Mouse (Mus musculus): ENCODE measurements around the gene Slc6a20a.

Gene Slc6a20a

GRCm38 (mm10) chr9:123638668-123639089 lies 40.0 kb downstream of the Slc6a20a start:
- peak; percentile 61; the same call in 1 of the 2 replicates for ATAC-seq (ENCODE audit: insufficient number of reproducible peaks, low FRiP score, low TSS enrichment)

DNA sequence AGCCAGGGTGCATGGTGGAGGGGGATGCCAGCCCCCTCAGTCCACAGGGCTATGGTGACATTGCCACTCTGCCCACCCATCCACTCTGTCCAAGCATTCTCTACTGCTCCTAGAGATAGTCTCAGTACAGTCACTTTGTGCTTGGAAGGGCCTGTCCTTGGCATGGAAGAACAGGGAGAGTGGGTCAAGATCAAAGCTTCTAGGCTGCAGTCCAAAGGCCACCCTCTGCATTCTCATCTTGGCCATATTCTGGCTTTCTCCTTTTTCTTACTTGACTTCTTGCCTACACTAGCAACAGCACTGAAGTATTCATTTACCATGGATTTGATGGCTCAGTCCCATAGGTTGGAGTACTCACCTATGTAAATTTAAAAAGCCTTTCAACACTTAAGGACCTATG lies 40.5 kb downstream of the Slc6a20a start:
- no peak for ATAC-seq (ENCODE audit: insufficient number of reproducible peaks, low FRiP score, low TSS enrichment)

DNA sequence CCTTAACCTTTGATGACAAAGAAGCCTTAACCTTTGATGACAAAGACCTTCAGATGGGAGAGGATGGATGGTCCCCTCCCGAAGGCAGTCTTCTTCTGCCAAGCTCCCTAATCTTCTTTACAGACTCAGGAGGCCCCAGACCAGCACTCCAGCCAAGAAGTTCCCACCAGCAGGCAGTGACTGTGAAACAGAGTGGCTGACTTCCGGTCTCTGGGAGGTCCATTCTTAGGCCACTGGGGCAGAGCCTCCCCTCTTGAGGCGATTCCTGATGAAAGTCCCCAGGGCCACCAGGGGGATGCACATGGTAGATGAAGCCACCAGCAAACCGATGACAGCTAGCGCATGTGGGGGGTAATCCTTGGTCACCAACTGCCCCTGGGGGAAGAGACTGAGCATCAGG lies 41.9 kb downstream of the Slc6a20a start:
- no peak for ATAC-seq (ENCODE audit: insufficient number of reproducible peaks, low FRiP score, low TSS enrichment)

GRCm38 (mm10) chr9:123632993-123633392 lies 45.7 kb downstream of the Slc6a20a start:
- no peak for ATAC-seq (ENCODE audit: insufficient number of reproducible peaks, low FRiP score, low TSS enrichment)

- ATAC-seq (ENCODE audit: insufficient number of reproducible peaks, low FRiP score, low TSS enrichment), result no peak
Observed at GRCm38 (mm10) chr9:123632281-123632680, 46.4 kb downstream of the Slc6a20a start, which contains the start of gene Slc6a20b. Slc6a20b (minus strand) TSS chr9:123632565.

- no peak for ATAC-seq (ENCODE audit: insufficient number of reproducible peaks, low FRiP score, low TSS enrichment)
Observed at GRCm38 (mm10) chr9:123631666-123632065, 47.0 kb downstream of the Slc6a20a start.

DNA sequence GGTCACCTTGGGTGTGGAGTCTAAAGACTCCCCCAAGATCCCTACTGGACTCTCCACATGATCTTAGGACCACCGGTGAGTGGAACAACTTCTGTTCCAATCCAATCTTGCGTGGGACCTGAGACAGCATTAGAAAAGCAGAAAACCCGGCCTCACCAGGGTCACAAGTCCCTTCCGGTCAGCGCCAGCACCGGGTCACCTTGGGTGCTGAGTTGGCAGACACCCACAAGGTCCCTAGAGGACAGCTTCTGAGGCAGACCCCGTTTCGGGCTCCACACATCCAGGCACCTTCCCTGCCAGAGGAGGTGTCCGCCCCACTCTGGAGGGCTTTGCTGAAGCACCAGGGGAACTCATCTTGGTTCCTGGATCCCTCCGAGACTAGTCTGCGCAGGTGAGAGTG lies 52.9 kb downstream of the Slc6a20a start:
- ATAC-seq (ENCODE audit: insufficient number of reproducible peaks, low FRiP score, low TSS enrichment), result no peak

DNA sequence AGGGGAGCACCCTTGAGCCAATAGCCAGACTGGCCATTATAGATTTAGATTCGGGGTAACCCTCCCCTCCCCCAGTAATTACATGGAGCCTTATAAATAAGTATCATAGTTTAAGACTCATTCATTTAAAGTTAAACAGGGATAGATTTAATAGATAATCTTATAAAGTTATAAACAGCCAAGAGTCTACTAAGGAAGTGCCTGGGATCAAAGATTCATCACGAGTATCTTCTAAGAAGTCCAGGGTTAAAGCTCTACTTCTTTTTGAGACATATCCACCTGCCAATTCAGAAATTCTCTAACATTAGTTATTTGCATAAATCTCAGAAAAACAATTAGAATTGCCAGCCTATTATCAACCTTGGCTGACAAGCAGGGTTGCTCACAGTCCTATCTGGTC lies 53.9 kb downstream of the Slc6a20a start:
- no peak for ATAC-seq (ENCODE audit: insufficient number of reproducible peaks, low FRiP score, low TSS enrichment)

- ATAC-seq (ENCODE audit: insufficient number of reproducible peaks, low FRiP score, low TSS enrichment), result no peak
Observed at GRCm38 (mm10) chr9:123620311-123621098, 58.2 kb downstream of the Slc6a20a start.

DNA sequence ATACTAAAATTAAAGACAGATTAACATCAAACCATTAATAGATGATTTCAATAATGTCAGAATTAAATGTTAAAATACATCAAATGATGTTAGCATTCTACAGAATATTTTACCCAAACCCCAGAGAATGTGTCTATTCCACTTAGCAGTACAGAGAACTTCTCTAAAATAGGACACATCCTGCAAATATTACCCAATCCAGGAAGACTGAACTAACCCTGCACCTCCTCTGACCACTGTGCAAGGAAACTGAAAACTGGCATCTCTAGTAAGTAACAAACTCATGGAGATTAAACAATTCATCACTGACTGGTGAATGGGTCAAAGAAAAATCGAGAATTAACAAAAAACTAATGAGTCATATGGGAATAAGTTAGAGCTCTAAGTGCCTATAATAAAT lies 77.2 kb downstream of the Slc6a20a start:
- no peak for ATAC-seq (ENCODE audit: insufficient number of reproducible peaks, low FRiP score, low TSS enrichment)

DNA sequence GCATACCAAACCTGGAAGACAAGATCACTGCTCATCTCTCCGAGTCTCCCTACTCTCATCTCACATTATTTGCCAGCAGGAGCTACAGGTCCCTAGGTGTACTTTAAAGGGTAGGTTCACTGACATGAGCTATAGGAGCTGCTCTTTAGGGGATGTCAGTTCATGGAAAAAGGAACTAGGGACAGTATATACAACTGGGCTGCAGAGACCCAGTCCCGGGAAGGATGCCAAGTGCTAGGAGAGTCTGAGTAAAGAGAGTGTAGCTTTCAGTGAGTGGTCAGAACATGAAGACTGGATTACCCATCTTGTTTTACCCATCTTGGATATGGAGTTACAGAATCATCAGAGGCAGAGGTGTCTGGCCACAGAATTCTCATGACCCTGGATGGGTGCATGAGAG lies 81.3 kb downstream of the Slc6a20a start:
- ATAC-seq (ENCODE audit: insufficient number of reproducible peaks, low FRiP score, low TSS enrichment), result no peak

DNA sequence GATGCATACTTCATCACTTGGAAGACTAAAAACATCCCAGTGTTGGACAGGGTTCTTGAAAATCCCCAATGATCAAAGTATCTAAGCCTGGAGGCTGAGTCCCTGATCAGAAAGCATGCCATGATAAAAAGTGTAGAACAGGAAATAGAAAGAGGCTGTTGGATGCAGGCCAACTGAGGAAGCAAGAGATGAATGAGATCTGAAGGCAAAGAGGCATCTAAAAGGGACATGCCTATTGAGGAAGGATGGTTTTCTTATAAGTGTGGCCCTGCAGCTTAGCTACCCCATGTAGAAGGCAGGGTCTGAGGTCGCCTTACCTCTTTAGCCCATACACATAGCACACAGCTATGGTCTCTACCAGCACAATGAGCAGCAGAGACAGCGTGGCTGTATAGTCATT lies 81.8 kb downstream of the Slc6a20a start:
- no peak for ATAC-seq (ENCODE audit: insufficient number of reproducible peaks, low FRiP score, low TSS enrichment)

DNA sequence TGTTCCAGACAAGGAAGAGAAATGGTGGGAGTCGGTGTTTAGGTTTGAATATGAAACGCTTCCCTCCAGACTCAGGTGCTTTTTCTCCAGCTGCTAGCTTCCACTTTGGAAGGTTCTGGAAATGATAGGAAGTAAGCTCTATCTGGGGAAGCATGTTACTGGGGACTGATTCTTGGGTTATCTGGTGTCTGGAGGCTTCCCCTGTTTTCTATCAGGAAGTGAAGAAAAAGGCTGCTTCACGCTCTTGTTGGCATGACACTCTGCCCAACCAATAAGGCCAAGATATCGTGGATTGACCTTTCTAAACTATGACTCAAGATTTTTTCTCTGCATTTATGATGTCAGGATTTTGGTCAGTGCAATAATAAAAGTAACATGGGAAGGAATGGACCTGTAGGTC lies 83.5 kb downstream of the Slc6a20a start:
- ATAC-seq (ENCODE audit: insufficient number of reproducible peaks, low FRiP score, low TSS enrichment), result no peak

DNA sequence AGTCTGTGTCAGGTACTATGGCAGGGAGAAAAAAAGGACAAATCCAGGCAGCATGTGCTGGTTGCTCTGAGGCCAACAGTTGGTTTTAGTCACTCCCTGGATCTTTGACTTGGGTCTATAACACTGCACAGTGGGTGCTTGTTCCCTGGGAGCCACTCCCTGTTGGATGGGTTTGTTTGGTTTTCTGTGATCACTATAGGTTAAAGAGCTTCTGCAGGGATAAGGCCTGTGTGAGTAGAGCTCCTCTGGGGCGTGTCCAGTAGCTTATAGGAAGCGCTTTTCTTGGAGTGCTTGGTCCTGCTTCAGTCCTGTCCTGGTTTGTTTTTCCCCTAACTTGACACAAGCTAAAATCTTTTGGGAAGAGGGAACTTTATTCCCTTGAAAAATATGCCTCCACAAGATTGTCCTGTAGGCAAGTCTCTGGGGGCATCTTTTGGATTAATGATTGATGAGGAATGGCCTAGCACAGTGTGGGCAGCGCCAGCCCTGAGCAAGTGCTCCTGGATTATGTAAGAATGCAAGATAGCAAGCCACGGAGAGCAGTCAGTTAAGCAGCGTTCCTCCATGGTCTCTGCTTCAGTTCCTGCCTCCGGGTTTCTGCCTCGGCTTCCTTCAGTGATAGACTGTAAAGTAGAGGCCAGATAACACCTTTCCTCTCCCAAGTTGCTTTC lies 89.3 kb downstream of the Slc6a20a start:
- ATAC-seq (ENCODE audit: insufficient number of reproducible peaks, low FRiP score, low TSS enrichment), result no peak
